Mouse (Mus musculus) left cerebral cortex, adult 2 months (tissue): ENCODE data around the gene Dhfr. TPM values are rescaled to one million over a fixed set of nuclear protein-coding genes. Genes with fewer than 3 reads are reported as not detected.
"Not testable (repeated sequence)": the region's sequence is repeated elsewhere in the genome, so short reads cannot be mapped to it uniquely, and the experiment has no call there.

Experiments used
- DNase-seq, 2 experiments: peaks; one replicate each; pipeline ENCODE4 v3.0.0; 2021 to 2022; ENCODE audit warnings: low spot score in 2 of 2, mixed read lengths in 1 of 2; ENCODE audit errors: extremely low spot score in 1 of 2
- H3K27ac ChIP-seq: fragments of 200-600 bp; 2 replicates; pipeline ENCODE4 v1.8.1; 2022
- H3K4me3 ChIP-seq: fragments of 200-600 bp; 2 replicates; pipeline ENCODE4 v1.8.1; 2022
- CTCF ChIP-seq: fragments of 200-600 bp; IDR thresholded peaks from 2 replicates; pipeline ENCODE4 v1.8.1; 2022; ENCODE audit warnings: antibody characterized with exemption, mild to moderate bottlenecking, moderate library complexity
- intact Hi-C: fragments of 180-260 bp; cut with DNase I; formaldehyde crosslinking; loops from one replicate; pipeline ENCODE4 v1.15.1; 2025
- total RNA-seq, 2 experiments: library from RNA; stranded (reverse); gene quantifications; 2 replicates each; pipeline ENCODE4 v1.2.3; 2021

Dhfr gene
- total RNA-seq, 2 experiments from 2014 or later: 1.4 TPM

GRCm38 (mm10) chr13:92344033-92344432 is 10.5 kb upstream of the Dhfr start:
- no peak for DNase-seq
- Histone ChIP-seq H3K27ac (no peak overlapping the region), H3K4me3 (no peak overlapping the region)
- TF ChIP-seq CTCF: no peak
- intact Hi-C loops: no loop called here

GRCm38 (mm10) chr13:92346338-92346737 is 8.2 kb upstream of the Dhfr start:
- intact Hi-C loops: no loop called here
- DNase-seq: no peak
- no peak overlapping the region for H3K4me3 ChIP-seq
- no peak for TF ChIP-seq CTCF
- H3K27ac ChIP-seq: no peak overlapping the region

GRCm38 (mm10) chr13:92351100-92351499 is 3.4 kb upstream of the Dhfr start:
- DNase-seq: no peak
- intact Hi-C loops: no loop called here
- no peak overlapping the region for H3K4me3 ChIP-seq
- TF ChIP-seq CTCF: no peak
- no peak overlapping the region for H3K27ac ChIP-seq

- H3K27ac ChIP-seq: peak overlapping the region; percentile 25; the same call in 1 of the 2 replicates
- DNase-seq: no peak
- intact Hi-C loops: loop anchor here (2.0 kb wide), 3 partner anchors 71 to 177 kb away; partner anchors contain the start of genes Ankrd34b, Fam151b and Zfyve16
- TF ChIP-seq CTCF: no peak
- peak overlapping the region; percentile 59 for H3K4me3 ChIP-seq
Observed at GRCm38 (mm10) chr13:92353956-92354355, 570 bp upstream of the Dhfr start.

- peak in 1 of 2 experiments; percentile 30 for DNase-seq
- no peak for TF ChIP-seq CTCF
- H3K27ac ChIP-seq: no peak overlapping the region
- peak overlapping the region; percentile 59 for H3K4me3 ChIP-seq
- intact Hi-C loops: loop anchor here (2.0 kb wide), 3 partner anchors 70 to 176 kb away; partner anchors contain the start of genes Ankrd34b, Fam151b and Zfyve16
Observed at GRCm38 (mm10) chr13:92355272-92355643, 732 bp downstream of the Dhfr start.

GRCm38 (mm10) chr13:92356376-92356775 is 1.9 kb downstream of the Dhfr start:
- intact Hi-C loops: no loop called here
- H3K27ac ChIP-seq: no peak overlapping the region
- no peak for DNase-seq
- TF ChIP-seq CTCF: no peak
- H3K4me3 ChIP-seq: no peak overlapping the region

GRCm38 (mm10) chr13:92357644-92358043 is 3.1 kb downstream of the Dhfr start:
- peak; percentile 58 for TF ChIP-seq CTCF
- no peak for DNase-seq
- intact Hi-C loops: no loop called here
- Histone ChIP-seq H3K27ac (no peak overlapping the region), H3K4me3 (no peak overlapping the region)

GRCm38 (mm10) chr13:92361609-92362008 is 7.1 kb downstream of the Dhfr start:
- H3K27ac ChIP-seq: no peak overlapping the region
- no peak overlapping the region for H3K4me3 ChIP-seq
- intact Hi-C loops: loop anchor here (2.0 kb wide), 1 partner anchor 379 kb away; no protein-coding TSS in a partner anchor
- DNase-seq: no peak
- no peak for TF ChIP-seq CTCF

- no peak overlapping the region for H3K4me3 ChIP-seq
- no peak overlapping the region for H3K27ac ChIP-seq
- TF ChIP-seq CTCF: no peak
- intact Hi-C loops: no loop called here
- DNase-seq: no peak
Observed at GRCm38 (mm10) chr13:92365312-92365711, 10.8 kb downstream of the Dhfr start.

GRCm38 (mm10) chr13:92370811-92371210 is 16.3 kb downstream of the Dhfr start:
- no peak overlapping the region for H3K27ac ChIP-seq
- DNase-seq: no peak
- TF ChIP-seq CTCF: no peak
- no peak overlapping the region for H3K4me3 ChIP-seq
- intact Hi-C loops: no loop called here

- H3K27ac ChIP-seq, intact Hi-C loops, DNase-seq, H3K4me3 ChIP-seq: not testable (repeated sequence)
Observed at GRCm38 (mm10) chr13:92371466-92371865, 16.9 kb downstream of the Dhfr start.

GRCm38 (mm10) chr13:92387367-92387766 is 32.8 kb downstream of the Dhfr start:
- Histone ChIP-seq H3K4me3 (no peak overlapping the region), H3K27ac (no peak overlapping the region)
- intact Hi-C loops: no loop called here
- DNase-seq: no peak
- TF ChIP-seq CTCF: no peak

GRCm38 (mm10) chr13:92393047-92393661 is 38.6 kb downstream of the Dhfr start:
- Histone ChIP-seq H3K4me3 (no peak overlapping the region), H3K27ac (no peak overlapping the region)
- DNase-seq: no peak
- intact Hi-C loops: no loop called here
- TF ChIP-seq CTCF: no peak
